Mouse (Mus musculus) myocyte (in vitro differentiated cells): ENCODE data around the gene Crybb3. TPM values are rescaled to one million over a fixed set of nuclear protein-coding genes. Genes with fewer than 3 reads are reported as not detected.

Experiments
- H3K27me3 ChIP-seq: one replicate; pipeline ENCODE4 v1.6.1; 2011; ENCODE audit not compliant: control insufficient read depth, insufficient read depth, insufficient read length
- H3K36me3 ChIP-seq: one replicate; pipeline ENCODE4 v1.6.1; 2011; ENCODE audit not compliant: control insufficient read depth, insufficient read depth
- H3K4me2 ChIP-seq: one replicate; pipeline ENCODE4 v1.6.1; 2011; ENCODE audit warnings: low read depth, control low read depth
- H3K4me3 ChIP-seq: one replicate; pipeline ENCODE4 v1.5.1; 2011; ENCODE audit warnings: mild to moderate bottlenecking, control low read depth, moderate library complexity
- H3K79me2 ChIP-seq: one replicate; pipeline ENCODE4 v1.6.1; 2011; ENCODE audit not compliant: control insufficient read depth, insufficient read depth
- H3ac ChIP-seq: one replicate; pipeline ENCODE4 v1.6.1; 2011; ENCODE audit not compliant: control insufficient read depth, insufficient read length
- CEBPB ChIP-seq: IDR thresholded peaks from 2 replicates; pipeline ENCODE4 v1.6.1; 2011; ENCODE audit warnings: mild to moderate bottlenecking, moderate library complexity; ENCODE audit not compliant: poor library complexity, insufficient read depth, severe bottlenecking
- E2F4 ChIP-seq: IDR thresholded peaks from one replicate; pipeline ENCODE4 v1.6.1; 2011; ENCODE audit warnings: mild to moderate bottlenecking, control low read depth, moderate library complexity; ENCODE audit not compliant: insufficient read depth
- MAX ChIP-seq: IDR thresholded peaks from one replicate; pipeline ENCODE4 v1.6.1; 2011; ENCODE audit warnings: low read depth, mild to moderate bottlenecking, control low read depth
- MYOD1 ChIP-seq, 3 experiments: IDR thresholded peaks; one replicate each; pipeline ENCODE4 v1.6.1; 2011; ENCODE audit warnings: control low read depth in 2 of 3, low read depth in 2 of 3, mild to moderate bottlenecking in 2 of 3, moderate library complexity in 1 of 3; ENCODE audit not compliant: insufficient read length in 2 of 3, control insufficient read depth in 1 of 3
- MYOG ChIP-seq, 3 experiments: IDR thresholded peaks; one replicate each; pipeline ENCODE4 v1.6.1; 2011; ENCODE audit warnings: control low read depth in 2 of 3, low read depth in 2 of 3, mild to moderate bottlenecking in 2 of 3; ENCODE audit not compliant: insufficient read length in 2 of 3, control insufficient read depth in 1 of 3, insufficient read depth in 1 of 3
- POLR2A ChIP-seq: IDR thresholded peaks from one replicate; pipeline ENCODE4 v1.6.1; 2011; ENCODE audit warnings: low read depth, mild to moderate bottlenecking, control low read depth, moderate library complexity; ENCODE audit not compliant: insufficient read length
- POLR2AphosphoS2 ChIP-seq: IDR thresholded peaks from one replicate; pipeline ENCODE4 v1.6.1; 2011; ENCODE audit warnings: low read depth, control low read depth; ENCODE audit not compliant: insufficient read length
- REST ChIP-seq: IDR thresholded peaks from one replicate; pipeline ENCODE4 v1.6.1; 2011; ENCODE audit warnings: mild to moderate bottlenecking, control low read depth, moderate library complexity; ENCODE audit not compliant: insufficient read depth, insufficient read length
- TCF12 ChIP-seq: IDR thresholded peaks from one replicate; pipeline ENCODE4 v1.6.1; 2011; ENCODE audit warnings: mild to moderate bottlenecking, control low read depth; ENCODE audit not compliant: poor library complexity, insufficient read depth, severe bottlenecking
- TCF3 ChIP-seq: IDR thresholded peaks from one replicate; pipeline ENCODE4 v1.6.1; 2011; ENCODE audit warnings: low read depth, control low read depth; ENCODE audit not compliant: insufficient read length
- USF1 ChIP-seq: IDR thresholded peaks from one replicate; pipeline ENCODE4 v1.6.1; 2011; ENCODE audit warnings: low read depth, mild to moderate bottlenecking, control low read depth, moderate library complexity
- polyA plus RNA-seq: library from polyadenylated mRNA; unstranded; fragments of >200 nt; fragmentation: generic; extraction: Trizol; gene quantifications from one replicate; pipeline ENCODE4 v1.2.1, GENCODE M21; 2012; ENCODE audit warnings: missing spikeins

Crybb3 gene
- polyA plus RNA-seq, 1 experiment = 0.30 TPM

GRCm38 (mm10) chr5:113030082-113030481 lies 51.3 kb downstream of the Crybb3 start:
- Histone ChIP-seq H3ac (no peak overlapping the region), H3K36me3 (no peaks in the 10 kb centered on the region)
- TF ChIP-seq MYOD1 (IDR thresholded peaks at IDR 0.05; ENCODE audit: control insufficient read depth in 1 of 3, insufficient read length in 2 of 3, low read depth in 2 of 3) (no peak), REST (no peak), POLR2AphosphoS2 (no peak), MAX (no peak), USF1 (no peak), CEBPB (no peak), TCF3 (no peak), POLR2A (no peak)

GRCm38 (mm10) chr5:113026706-113027105 lies 54.7 kb downstream of the Crybb3 start:
- Histone ChIP-seq H3K79me2 (no peaks in the 10 kb centered on the region), H3K36me3 (no peaks in the 10 kb centered on the region), H3K4me2 (no peak overlapping the region), H3K27me3 (no peaks in the 10 kb centered on the region), H3ac (no peak overlapping the region), H3K4me3 (no peak overlapping the region)
- TF ChIP-seq E2F4 (no peak), MYOG (IDR thresholded peaks at IDR 0.05; ENCODE audit: control insufficient read depth in 1 of 3, insufficient read depth in 1 of 3, insufficient read length in 2 of 3, low read depth in 2 of 3) (no peak), REST (no peak), CEBPB (no peak), TCF12 (no peak), MYOD1 (IDR thresholded peaks at IDR 0.05; ENCODE audit: control insufficient read depth in 1 of 3, insufficient read length in 2 of 3, low read depth in 2 of 3) (no peak)

More at GRCm38 (mm10) chr5:113030082-113030481, 51.3 kb downstream of the Crybb3 start:
- no peaks in the 10 kb centered on the region for H3K27me3 ChIP-seq
- no peak overlapping the region for H3K4me3 ChIP-seq
- no peaks in the 10 kb centered on the region for H3K79me2 ChIP-seq
- no peak overlapping the region for H3K4me2 ChIP-seq

Other genes starting within 250 kb of the Crybb3 start
- gene Myo18b, start 185.2 kb downstream of the Crybb3 start, polyA plus RNA-seq = 1.6 TPM
- gene Grk3, start 65.8 kb downstream of the Crybb3 start, polyA plus RNA-seq = not detected
- gene Crybb2, start 11.5 kb downstream of the Crybb3 start, polyA plus RNA-seq = not detected
- gene 2900026A02Rik, start 139.7 kb upstream of the Crybb3 start, polyA plus RNA-seq = 16.6 TPM
- gene Tmem211, start 145.3 kb upstream of the Crybb3 start, polyA plus RNA-seq = not detected
- gene Sgsm1, start 229.2 kb upstream of the Crybb3 start, polyA plus RNA-seq = 3.6 TPM